Mouse (Mus musculus) retina, embryonic 14.5 days (tissue): ENCODE measurements at regions not wholly inside any gene's neighbourhood (a gene's known extent, or its start where the extent isn't known, plus 50 kb on each side); places are given as distances from the start of the nearest gene placed in this dataset.
"Not testable (repeated sequence)": the region's sequence is repeated elsewhere in the genome, so short reads cannot be mapped to it uniquely, and the experiment has no call there.

Experiments used
- DNase-seq: peaks from one replicate; pipeline ENCODE4 v3.0.0-alpha.2; 2015; ENCODE audit warnings: low spot score

DNA sequence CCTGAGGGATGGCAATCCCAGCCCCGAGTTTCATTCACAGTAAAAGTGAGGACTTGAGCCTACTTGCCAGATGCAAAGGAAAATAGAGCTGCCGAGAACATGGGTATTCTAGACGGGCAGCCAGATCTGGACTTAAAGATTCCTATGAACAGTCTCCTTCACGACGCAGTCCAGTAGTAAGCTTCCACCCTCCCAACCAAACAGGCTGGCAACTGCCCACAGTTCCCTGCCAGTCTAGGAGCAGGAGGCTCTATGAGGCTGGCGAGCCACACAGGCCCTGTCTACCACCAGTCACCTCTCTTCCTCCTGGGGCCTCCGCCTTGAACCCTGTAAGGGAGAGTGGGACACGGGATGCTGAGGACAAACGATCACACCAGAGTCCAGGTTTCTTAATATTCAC, 153.5 kb upstream of the Snrpn start:
- no peak for DNase-seq

DNA sequence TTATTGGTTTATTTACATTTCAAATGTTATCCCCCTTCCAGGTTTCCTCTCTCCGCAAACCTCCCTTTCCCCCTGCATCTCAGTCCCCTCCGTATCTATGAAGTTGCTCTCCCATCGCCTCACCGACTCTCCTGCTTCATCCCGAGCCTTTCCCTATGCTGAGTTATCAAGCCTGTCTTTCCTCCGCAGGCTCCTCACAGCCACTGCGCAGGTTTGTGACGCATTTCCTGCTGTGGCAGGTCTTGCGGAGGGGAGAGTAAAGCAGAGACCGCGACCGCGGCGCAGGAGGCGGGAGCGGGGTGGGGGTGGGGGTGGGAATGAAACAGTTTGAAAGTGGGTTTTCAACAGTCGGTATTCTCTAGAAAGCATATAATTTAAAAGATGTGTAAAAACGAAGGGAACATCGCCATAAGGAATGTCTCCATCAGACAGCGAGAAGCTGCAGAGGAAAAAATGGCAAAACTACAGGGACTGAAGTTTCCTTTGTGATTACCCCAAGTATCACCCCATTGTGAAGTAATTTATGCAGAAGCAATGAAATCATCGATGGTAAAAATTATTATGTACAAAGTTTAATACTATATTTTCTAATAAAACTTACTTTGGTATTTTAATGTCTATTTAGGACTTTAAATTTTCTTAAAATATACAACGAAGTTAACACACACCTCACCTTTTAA, 104.3 kb upstream of the Snrpn start:
- DNase-seq, result peak; percentile 63

DNA sequence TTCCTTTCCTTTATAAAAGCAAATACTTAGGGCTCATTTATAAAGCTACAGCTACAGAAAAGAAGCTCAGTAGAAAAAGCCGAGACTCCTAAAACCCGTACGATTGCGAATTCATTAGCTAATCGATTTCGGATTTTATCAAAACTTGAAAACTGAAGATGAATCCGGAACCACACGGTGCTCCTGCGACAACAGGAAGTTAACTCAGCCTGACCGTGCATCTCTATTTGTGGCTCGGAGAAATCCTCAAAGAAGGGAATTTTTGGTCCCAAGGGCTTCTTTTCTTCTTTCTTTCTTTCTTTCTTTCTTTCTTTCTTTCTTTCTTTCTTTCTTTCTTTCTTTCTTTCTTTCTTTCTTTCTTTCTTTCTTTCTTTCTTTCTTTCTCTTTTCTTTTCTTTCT, 103.7 kb upstream of the Snrpn start:
- peak; percentile 71 for DNase-seq

DNA sequence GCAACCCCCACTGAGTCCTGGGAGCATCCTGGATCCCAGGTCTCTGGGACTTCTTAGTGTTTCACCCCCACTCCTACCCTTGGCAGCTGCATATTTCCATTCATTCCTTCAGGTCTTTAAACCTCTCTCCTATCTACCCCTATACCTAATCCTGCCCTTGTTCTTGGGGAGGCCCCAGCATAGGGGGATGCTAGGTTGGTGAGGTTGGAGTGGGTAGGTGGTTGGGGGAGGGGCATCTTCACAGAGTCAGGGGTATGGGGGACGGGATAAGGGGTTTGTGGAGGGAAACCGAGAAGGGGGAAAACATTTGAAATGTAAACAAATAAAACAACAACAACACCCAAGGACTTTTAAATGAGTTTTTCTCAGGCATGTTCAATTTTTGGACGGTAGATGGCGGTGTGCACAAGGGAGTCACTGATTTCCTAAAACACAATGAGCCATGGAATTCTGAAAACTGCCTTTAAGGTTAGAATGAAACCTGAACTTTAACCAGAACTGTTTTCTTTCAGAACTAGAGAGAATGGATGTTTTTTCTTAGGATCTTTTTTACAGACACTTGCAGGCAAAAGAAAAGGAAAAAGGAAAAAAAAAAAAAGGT, 98.7 kb upstream of the Snrpn start:
- DNase-seq, result peak; percentile 13

DNA sequence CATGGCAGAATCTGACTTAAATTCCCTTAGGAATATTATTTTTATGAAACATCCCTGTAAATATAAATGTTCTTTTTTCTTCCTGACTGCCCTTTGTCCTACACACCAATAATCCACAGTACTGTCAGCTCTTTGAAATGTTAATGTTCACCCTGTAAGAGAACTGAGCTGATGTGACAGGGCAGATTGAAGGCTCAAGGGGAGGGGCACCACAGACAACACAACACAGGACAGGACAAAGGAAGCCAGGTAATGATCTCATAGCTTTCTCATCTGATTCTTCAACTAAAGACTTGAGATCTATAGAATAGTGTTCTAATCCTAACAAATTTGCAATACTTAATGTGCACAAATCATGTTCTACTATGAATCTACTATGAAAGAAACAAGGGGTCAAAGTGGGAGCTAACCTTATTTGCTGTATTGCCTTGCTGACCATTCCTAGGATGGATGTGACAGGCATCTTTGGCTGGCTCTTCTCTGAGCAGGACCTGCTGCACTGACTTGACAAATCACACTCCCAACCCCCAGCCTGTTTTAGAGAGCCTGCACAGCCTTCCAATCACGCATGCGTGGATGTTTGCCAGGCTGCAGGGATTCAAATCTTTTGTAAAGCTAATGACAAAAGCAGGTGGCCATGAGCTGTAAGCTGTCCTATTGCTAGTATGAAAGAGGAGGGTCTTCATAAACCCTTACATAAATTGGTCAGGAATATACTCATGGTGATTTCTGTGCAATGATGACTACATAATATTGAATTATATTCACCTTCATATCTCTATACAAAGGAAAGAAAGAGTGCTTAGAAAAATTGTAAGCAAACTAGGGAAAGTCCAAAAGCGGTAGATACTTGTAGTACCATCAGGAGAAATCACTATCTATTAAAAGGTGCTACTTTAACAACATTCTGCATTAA, 76.6 kb upstream of the Snrpn start:
- DNase-seq, result not testable (repeated sequence)
